Mouse (Mus musculus) heart, adult 2 months (tissue): ENCODE results near the gene Zscan10. TPM values are rescaled to one million over a fixed set of nuclear protein-coding genes. Genes with fewer than 3 reads are reported as not detected.

ENCODE experiments used
- DNase-seq, 2 experiments: peaks; one replicate each; pipeline ENCODE4 v3.0.0; 2021
- H3K27ac ChIP-seq: fragments of 200-600 bp; 2 replicates; pipeline ENCODE4 v1.8.1; 2022
- H3K27me3 ChIP-seq: fragments of 200-500 bp; 2 replicates; pipeline ENCODE4 v1.6.1; 2012; ENCODE audit warnings: mild to moderate bottlenecking, low read length, inconsistent platforms, mixed read lengths; ENCODE audit not compliant: control insufficient read depth, insufficient read depth
- H3K36me3 ChIP-seq: fragments of 200-500 bp; 2 replicates; pipeline ENCODE4 v1.6.1; 2012; ENCODE audit warnings: low read length, inconsistent platforms; ENCODE audit not compliant: control insufficient read depth, insufficient read depth
- H3K4me1 ChIP-seq: fragments of 200-500 bp; 2 replicates; pipeline ENCODE4 v1.6.1; 2011; ENCODE audit warnings: low read length; ENCODE audit not compliant: control insufficient read depth, insufficient read depth
- H3K4me3 ChIP-seq: fragments of 200-600 bp; 2 replicates; pipeline ENCODE4 v1.8.1; 2022
- H3K79me2 ChIP-seq: fragments of 200-500 bp; replicated peaks from 2 replicates; pipeline ENCODE4 v1.6.1; 2012; ENCODE audit warnings: mild to moderate bottlenecking, inconsistent platforms, low read length, moderate library complexity, mixed read lengths; ENCODE audit not compliant: control insufficient read depth, insufficient read depth
- H3K9ac ChIP-seq: fragments of 200-500 bp; 2 replicates; pipeline ENCODE4 v1.6.1; 2012; ENCODE audit warnings: low read depth, mild to moderate bottlenecking, control low read depth, inconsistent platforms, low read length, mixed read lengths
- CTCF ChIP-seq: fragments of 200-600 bp; IDR thresholded peaks from 2 replicates; pipeline ENCODE4 v1.8.1; 2022; ENCODE audit warnings: antibody characterized with exemption, mild to moderate bottlenecking, moderate library complexity
- EP300 ChIP-seq: fragments of 200-500 bp; IDR thresholded peaks from 2 replicates; pipeline ENCODE4 v1.6.1; 2011; ENCODE audit warnings: low read depth, low read length, control low read depth; ENCODE audit not compliant: insufficient read depth
- POLR2A ChIP-seq: fragments of 200-500 bp; IDR thresholded peaks from 2 replicates; pipeline ENCODE4 v1.6.1; 2011; ENCODE audit warnings: mild to moderate bottlenecking, low read depth, low read length, control low read depth; ENCODE audit not compliant: insufficient read depth
- WGBS: fragments of 180-500 bp; shearing (Covaris S2); methylation state at CpG from one replicate; pipeline ENCODE4 v1.1.7; 2018; 5-methylcytosine and 5-hydroxymethylcytosine counted together
- intact Hi-C: fragments of 180-260 bp; cut with DNase I; formaldehyde crosslinking; loops from one replicate; pipeline ENCODE4 v1.15.1; 2025
- polyA plus RNA-seq: library from polyadenylated mRNA; depleted of rRNA; stranded (reverse); fragments of >200 nt; gene quantifications from 2 replicates; pipeline ENCODE4 v1.2.3, GENCODE M21; 2012
- total RNA-seq, 2 experiments: library from RNA; stranded (reverse); gene quantifications; 2 replicates each; pipeline ENCODE4 v1.2.3; 2021

The Zscan10 gene
- total and polyA plus RNA-seq, 3 experiments = not detected

DNA sequence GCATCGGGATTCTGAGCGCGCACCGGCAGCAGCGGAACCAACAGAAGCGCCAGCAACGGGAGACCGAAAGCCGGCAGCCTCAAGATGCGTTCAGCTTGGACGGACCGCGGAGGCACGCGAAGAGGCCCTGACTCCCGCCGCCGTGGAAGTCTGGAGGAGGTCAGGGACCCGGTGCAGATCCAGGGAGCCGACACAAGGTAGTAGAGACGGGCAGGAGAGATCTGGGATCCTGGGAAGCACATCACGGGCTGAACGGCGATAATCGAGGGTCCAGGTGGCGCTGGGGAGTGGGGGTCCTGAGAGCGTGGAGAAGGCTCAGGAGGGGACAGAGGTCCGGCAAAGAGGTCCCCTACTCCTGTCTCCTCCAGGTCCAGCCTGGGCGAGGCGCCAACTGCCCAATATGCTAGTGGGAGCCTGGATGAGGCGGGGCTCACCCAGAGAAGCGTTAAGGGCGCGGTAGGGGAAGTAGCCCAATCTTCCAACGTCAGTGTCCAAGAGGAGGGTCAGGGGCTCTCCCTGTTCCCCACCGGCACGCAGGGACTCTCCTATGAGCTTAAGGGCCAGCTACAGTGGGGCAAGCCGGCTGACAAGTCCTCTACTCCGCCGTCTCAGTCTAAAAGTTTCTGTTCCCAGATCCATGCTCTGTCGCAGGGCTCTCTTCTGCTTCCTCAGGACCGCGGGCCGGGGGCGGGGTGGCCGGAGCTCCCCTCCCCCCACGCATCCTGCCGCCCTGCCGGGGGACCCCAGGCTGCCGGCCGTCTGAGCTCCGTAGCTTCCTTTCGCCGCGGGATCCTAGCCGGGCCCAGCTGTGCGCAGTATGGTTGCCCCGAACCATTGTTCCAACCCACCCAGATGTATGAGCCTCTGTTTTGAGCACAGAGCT is 44.2 kb downstream of the Zscan10 start, which contains the start of gene Mmp25:
Gene Mmp25, minus strand, starts transcription at position 665 of the 883 bp plus-strand sequence.
- H3K4me1 ChIP-seq = no peaks in the 10 kb centered on the region
- H3K27ac ChIP-seq = no peak within 1 kb of the TSS
- WGBS = 1% methylated on average over 58 of the region's 58 CpGs
- intact Hi-C loops = no loop called here
- no peak for DNase-seq
- H3K9ac ChIP-seq = peak within 1 kb of the TSS; percentile 23
- H3K79me2 ChIP-seq = no peaks in the 10 kb centered on the region
- H3K36me3 ChIP-seq = no peaks in the 10 kb centered on the region
- peaks cover 5% of the 10 kb centered on the region for H3K27me3 ChIP-seq
- H3K4me3 ChIP-seq = peak within 1 kb of the TSS; percentile 38
- TF ChIP-seq POLR2A = no peak

- Histone ChIP-seq H3K4me3 (no peak overlapping the region), H3K79me2 (no peaks in the 10 kb centered on the region), H3K9ac (no peak overlapping the region), H3K27ac (no peak overlapping the region), H3K36me3 (no peaks in the 10 kb centered on the region), H3K27me3 (peaks cover 5% of the 10 kb centered on the region), H3K4me1 (no peaks in the 10 kb centered on the region)
- TF ChIP-seq POLR2A (no peak), EP300 (no peak), CTCF (no peak)
- WGBS = 42% methylated on average over 10 of the region's 10 CpGs
- intact Hi-C loops = no loop called here
- no peak for DNase-seq
Measured at GRCm38 (mm10) chr17:23645894-23646293, 45.2 kb downstream of the Zscan10 start.

DNA sequence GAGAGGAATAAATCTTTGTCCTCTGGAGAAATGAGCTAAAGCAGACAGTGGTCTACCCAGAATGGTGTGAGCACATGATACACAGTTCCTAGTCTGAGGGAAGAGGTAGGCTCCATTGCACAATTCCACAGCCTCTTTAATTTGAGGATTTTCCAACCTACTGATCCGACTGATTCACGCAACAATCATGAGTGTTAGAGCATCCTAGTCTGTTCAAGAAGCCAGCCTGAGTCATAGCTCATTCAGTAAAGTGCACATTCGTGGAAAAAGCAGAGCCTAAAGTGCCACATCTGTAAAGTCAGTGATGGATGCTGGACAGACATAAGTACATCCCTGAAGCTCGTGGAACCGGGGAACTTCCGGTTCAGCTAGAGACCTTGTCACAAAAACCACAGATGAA is 50.7 kb downstream of the Zscan10 start:
- DNase-seq = no peak
- Histone ChIP-seq H3K9ac (no peak overlapping the region), H3K36me3 (no peaks in the 10 kb centered on the region), H3K4me3 (no peak overlapping the region), H3K79me2 (no peaks in the 10 kb centered on the region), H3K27ac (no peak overlapping the region), H3K4me1 (no peaks in the 10 kb centered on the region), H3K27me3 (no peaks in the 10 kb centered on the region)
- intact Hi-C loops = no loop called here
- 66% methylated on average over 6 of the region's 6 CpGs for WGBS
- TF ChIP-seq CTCF (no peak), POLR2A (no peak), EP300 (no peak)

- no peak overlapping the region for H3K9ac ChIP-seq
- H3K27ac ChIP-seq = no peak overlapping the region
- H3K4me3 ChIP-seq = no peak overlapping the region
- no peak for DNase-seq
- H3K36me3 ChIP-seq = no peaks in the 10 kb centered on the region
- no peaks in the 10 kb centered on the region for H3K27me3 ChIP-seq
- H3K79me2 ChIP-seq = no peaks in the 10 kb centered on the region
- WGBS = 46% methylated on average over 2 of the region's 2 CpGs
- H3K4me1 ChIP-seq = no peaks in the 10 kb centered on the region
- no peak for TF ChIP-seq POLR2A
- TF ChIP-seq CTCF = peak; percentile 17; the same call in 1 of the 2 replicates
- intact Hi-C loops = no loop called here
Measured at GRCm38 (mm10) chr17:23653324-23653723, 52.7 kb downstream of the Zscan10 start.

DNA sequence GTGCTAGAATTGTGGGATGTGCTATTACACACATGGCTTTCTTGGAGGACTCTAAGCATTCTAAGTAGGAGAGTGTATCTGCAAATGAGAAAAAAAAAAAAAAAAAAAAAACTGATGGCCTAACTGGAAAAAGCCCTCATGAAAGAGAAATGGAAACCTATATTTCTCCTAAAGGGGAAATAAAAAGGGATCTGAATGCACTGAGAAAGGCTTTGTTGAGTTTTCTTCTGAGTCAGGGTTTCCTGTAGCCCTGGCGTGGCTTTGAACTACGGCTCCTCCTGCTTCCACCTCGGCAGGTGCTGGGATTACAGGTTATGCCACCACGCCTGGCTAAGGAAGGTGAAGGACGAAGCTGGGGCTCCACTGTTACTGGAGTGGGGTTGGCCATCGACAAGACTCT is 53.3 kb downstream of the Zscan10 start:
- no peaks in the 10 kb centered on the region for H3K4me1 ChIP-seq
- 48% methylated on average over 6 of the region's 6 CpGs for WGBS
- H3K79me2 ChIP-seq = no peaks in the 10 kb centered on the region
- H3K36me3 ChIP-seq = no peaks in the 10 kb centered on the region
- no peak for TF ChIP-seq POLR2A
- no peak for TF ChIP-seq EP300
- TF ChIP-seq CTCF = no peak
- no peak overlapping the region for H3K4me3 ChIP-seq
- no peak overlapping the region for H3K9ac ChIP-seq
- H3K27ac ChIP-seq = no peak overlapping the region
- intact Hi-C loops = no loop called here
- no peaks in the 10 kb centered on the region for H3K27me3 ChIP-seq
- no peak for DNase-seq

- WGBS = 40% methylated on average over 2 of the region's 2 CpGs
- TF ChIP-seq EP300 = no peak
- H3K36me3 ChIP-seq = no peaks in the 10 kb centered on the region
Measured at GRCm38 (mm10) chr17:23654410-23654809, 53.8 kb downstream of the Zscan10 start.

More at GRCm38 (mm10) chr17:23654410-23654809, 53.8 kb downstream of the Zscan10 start:
- Histone ChIP-seq H3K9ac (no peak overlapping the region), H3K4me1 (no peaks in the 10 kb centered on the region), H3K27me3 (no peaks in the 10 kb centered on the region), H3K4me3 (no peak overlapping the region), H3K79me2 (no peaks in the 10 kb centered on the region), H3K27ac (no peak overlapping the region)
- no peak for DNase-seq
- intact Hi-C loops = no loop called here
